Mouse (Mus musculus) Muller cell, postnatal 12 days (primary cell): ENCODE measurements at regions not wholly inside any gene's neighbourhood (a gene's known extent, or its start where the extent isn't known, plus 50 kb on each side); places are given as distances from the start of the nearest gene placed in this dataset.

Experiments used
- DNase-seq: peaks from one replicate; pipeline ENCODE4 v3.0.0-alpha.2; 2015; ENCODE audit errors: inconsistent ontology term

DNA sequence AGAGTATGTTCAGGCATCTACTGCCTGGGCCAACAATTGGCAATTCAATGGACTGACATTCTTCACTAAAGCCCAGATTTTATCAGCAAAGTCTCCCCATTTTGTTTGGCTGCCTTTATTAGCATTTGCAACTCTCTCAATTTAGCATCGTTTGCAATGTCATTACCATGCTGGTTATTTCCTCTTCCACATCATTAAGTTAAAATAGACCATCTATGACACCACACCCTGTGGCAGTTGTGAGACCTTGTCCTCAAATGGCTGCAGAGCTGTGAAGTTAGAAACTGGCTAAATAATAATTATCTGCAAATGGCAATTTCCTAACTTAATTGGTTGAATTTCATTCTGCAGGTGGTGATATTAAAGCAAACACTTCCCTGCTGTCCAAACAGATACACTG is 381.8 kb downstream of the H2al1n start:
- DNase-seq, result peak; percentile 10

DNA sequence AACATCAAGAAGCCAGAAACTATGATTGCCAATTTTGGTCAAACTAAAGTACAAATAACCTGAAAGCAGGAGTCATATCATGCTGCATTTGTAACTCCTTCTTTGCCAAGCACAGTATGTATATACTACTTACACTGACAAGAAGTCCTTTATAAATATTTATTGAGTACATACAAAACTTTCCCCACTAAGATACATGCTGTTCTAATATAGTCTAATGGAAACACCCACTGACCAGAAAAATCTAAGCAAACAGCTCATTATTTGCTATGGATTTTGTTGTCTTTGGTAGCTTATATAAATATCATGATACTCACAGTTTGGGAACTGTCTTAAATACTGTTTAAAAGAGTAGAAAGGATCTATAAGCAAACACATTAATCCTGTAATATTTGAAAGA is 385.9 kb downstream of the H2al1n start:
- DNase-seq, result no peak

GRCm38 (mm10) chrX:14601916-14602315 is 391.0 kb downstream of the H2al1n start:
- DNase-seq, result no peak

GRCm38 (mm10) chrX:14609196-14609595 is 398.2 kb downstream of the H2al1n start:
- no peak for DNase-seq

DNA sequence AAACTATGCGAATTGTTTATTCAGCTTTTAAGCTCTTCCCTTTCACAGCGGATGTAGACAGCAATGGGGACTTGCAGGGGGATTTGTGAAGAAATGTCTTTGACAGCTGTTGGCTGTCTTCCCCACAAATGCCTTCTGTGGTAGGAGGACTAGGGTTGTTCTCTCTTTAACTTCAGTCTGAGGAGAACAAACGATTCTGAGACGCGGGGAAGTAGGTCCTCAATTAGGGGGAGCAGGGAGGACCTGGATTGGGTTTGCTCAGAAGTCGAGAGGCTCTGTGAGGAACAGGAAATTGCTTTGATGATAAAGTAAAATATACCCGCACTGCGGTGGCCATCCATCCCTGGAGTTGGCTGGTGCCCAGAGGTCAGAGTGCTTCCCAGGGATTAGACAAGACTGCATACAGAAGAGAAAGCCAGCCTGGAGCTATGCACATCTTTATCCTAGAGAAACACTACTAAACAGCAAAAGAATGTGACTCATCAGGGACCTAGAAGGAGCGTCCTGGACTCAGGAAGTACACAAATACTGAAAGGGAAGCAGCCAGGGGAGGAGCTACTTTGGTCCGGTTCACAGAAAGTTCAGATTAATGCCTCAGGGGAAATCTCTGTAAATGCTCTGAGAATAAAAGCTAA is 417.4 kb downstream of the H2al1n start:
- DNase-seq, result peak; percentile 87

DNA sequence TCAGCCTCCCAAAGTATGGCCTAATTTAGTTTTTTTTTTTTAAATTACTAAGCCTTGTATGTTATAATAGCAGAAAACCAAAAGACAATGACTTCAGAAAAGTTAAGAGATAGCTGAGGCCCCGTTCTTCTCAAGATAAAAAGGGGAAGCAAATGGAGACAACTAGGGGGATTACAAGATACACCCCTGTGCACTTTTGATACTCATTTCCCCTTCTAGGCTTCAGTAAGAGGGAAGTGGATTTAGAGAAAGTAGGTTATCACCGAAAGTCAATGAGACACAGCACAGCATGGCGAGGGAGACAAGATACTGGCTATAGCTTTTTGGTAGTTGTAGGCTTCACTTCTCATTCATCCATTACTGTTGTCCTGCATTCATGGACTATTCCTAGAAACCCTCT is 428.4 kb downstream of the H2al1n start:
- no peak for DNase-seq

- DNase-seq, result peak; percentile 78
Observed at GRCm38 (mm10) chrX:14664852-14665251, 453.9 kb downstream of the H2al1n start.

DNA sequence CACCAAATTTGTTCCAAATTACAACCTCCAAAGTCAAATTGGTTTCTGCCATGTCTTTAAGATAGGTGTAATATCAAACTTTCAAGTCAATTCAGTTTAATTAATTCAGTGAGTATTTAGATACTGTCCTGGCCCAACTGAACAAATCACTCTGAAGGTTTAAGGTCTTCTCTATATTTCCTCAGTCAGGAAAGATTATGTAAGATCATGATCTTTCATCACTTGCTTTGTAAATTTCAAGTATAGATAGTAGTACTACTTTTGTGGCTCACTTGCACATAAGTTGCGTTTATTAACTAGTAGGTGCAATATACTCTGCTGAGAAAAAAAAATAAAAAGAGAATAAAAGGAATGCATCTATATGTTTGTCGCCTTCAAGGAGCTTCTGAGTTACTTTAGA is 485.4 kb downstream of the H2al1n start:
- no peak for DNase-seq

- no peak for DNase-seq
Observed at GRCm38 (mm10) chrX:14738999-14739398, 528.1 kb downstream of the H2al1n start.
